Mouse (Mus musculus) MEL (cell line): Measurements from ENCODE around the gene Gjc2.

Experiments
- CTCF ChIP-seq, 3 experiments: IDR thresholded peaks in 2 of 3; conservative IDR thresholded peaks in 1 of 3; 2 replicates each; pipeline ENCODE4 v1.5.1; 2011 to 2012; ENCODE audit warnings: low read length in 3 of 3, low read depth in 2 of 3, mild to moderate bottlenecking in 2 of 3, improper control_type of control experiment in 1 of 3, inconsistent platforms in 1 of 3, mixed read lengths in 1 of 3, moderate library complexity in 1 of 3; ENCODE audit not compliant: control insufficient read depth in 1 of 3, insufficient read depth in 1 of 3, poor library complexity in 1 of 3, severe bottlenecking in 1 of 3
- GATA1 ChIP-seq: IDR thresholded peaks from 2 replicates; pipeline ENCODE4 v1.6.1; 2011; ENCODE audit warnings: low read depth, low read length, improper control_type of control experiment
- MAFK ChIP-seq: IDR thresholded peaks from 2 replicates; pipeline ENCODE4 v1.6.1; 2011; ENCODE audit warnings: low read depth, mild to moderate bottlenecking, low read length, improper control_type of control experiment, borderline replicate concordance
- MXI1 ChIP-seq: IDR thresholded peaks from 2 replicates; pipeline ENCODE4 v1.6.1; 2011; ENCODE audit warnings: mild to moderate bottlenecking, low read depth, low read length, improper control_type of control experiment
- MYC ChIP-seq: IDR thresholded peaks from 2 replicates; pipeline ENCODE4 v1.6.1; 2011; ENCODE audit warnings: low read depth, mild to moderate bottlenecking, low read length, improper control_type of control experiment, moderate library complexity
- NELFE ChIP-seq: IDR thresholded peaks from 2 replicates; pipeline ENCODE4 v1.6.1; 2011; ENCODE audit warnings: low read depth, low read length, improper control_type of control experiment
- POLR2AphosphoS2 ChIP-seq: IDR thresholded peaks from 2 replicates; pipeline ENCODE4 v1.6.1; 2011; ENCODE audit warnings: low read length, improper control_type of control experiment
- UBTF ChIP-seq: IDR thresholded peaks from 2 replicates; pipeline ENCODE4 v1.6.1; 2012; ENCODE audit warnings: low read depth, mild to moderate bottlenecking, inconsistent platforms, low read length, improper control_type of control experiment, moderate library complexity, borderline replicate concordance; ENCODE audit not compliant: insufficient read depth
- ZMIZ1 ChIP-seq: IDR thresholded peaks from 2 replicates; pipeline ENCODE4 v1.6.1; 2012; ENCODE audit warnings: low read depth, mild to moderate bottlenecking, inconsistent platforms, low read length, improper control_type of control experiment, moderate library complexity

GRCm38 (mm10) chr11:59141772-59142370, 41.1 kb downstream of the Gjc2 start:
- TF ChIP-seq ZMIZ1 (no peak), CTCF (IDR thresholded peaks at IDR 0.05 in 2 of 3, conservative IDR thresholded peaks at IDR 0.05 in 1 of 3; ENCODE audit: control insufficient read depth in 1 of 3, insufficient read depth in 1 of 3, low read depth in 2 of 3, low read length in 3 of 3, poor library complexity in 1 of 3, severe bottlenecking in 1 of 3) (no peak), MAFK (no peak), GATA1 (no peak), MXI1 (no peak), NELFE (no peak), UBTF (no peak), POLR2AphosphoS2 (no peak), MYC (no peak)
